Mouse (Mus musculus) MEL (cell line): ENCODE data around the gene Fam69b.

Experiments used
- BHLHE40 ChIP-seq: IDR thresholded peaks from 2 replicates; pipeline ENCODE4 v1.6.1; 2012; ENCODE audit warnings: low read depth, mild to moderate bottlenecking, inconsistent platforms, low read length, improper control_type of control experiment, borderline replicate concordance
- CTCF ChIP-seq, 3 experiments: IDR thresholded peaks in 2 of 3; conservative IDR thresholded peaks in 1 of 3; 2 replicates each; pipeline ENCODE4 v1.5.1; 2011 to 2012; ENCODE audit warnings: low read length in 3 of 3, low read depth in 2 of 3, mild to moderate bottlenecking in 2 of 3, improper control_type of control experiment in 1 of 3, inconsistent platforms in 1 of 3, mixed read lengths in 1 of 3, moderate library complexity in 1 of 3; ENCODE audit not compliant: control insufficient read depth in 1 of 3, insufficient read depth in 1 of 3, poor library complexity in 1 of 3, severe bottlenecking in 1 of 3
- MAFK ChIP-seq: IDR thresholded peaks from 2 replicates; pipeline ENCODE4 v1.6.1; 2011; ENCODE audit warnings: low read depth, mild to moderate bottlenecking, low read length, improper control_type of control experiment, borderline replicate concordance
- MAX ChIP-seq: IDR thresholded peaks from 2 replicates; pipeline ENCODE4 v1.6.1; 2011; ENCODE audit warnings: low read length, improper control_type of control experiment
- MAZ ChIP-seq: IDR thresholded peaks from 2 replicates; pipeline ENCODE4 v1.6.1; 2012; ENCODE audit warnings: low read depth, mild to moderate bottlenecking, inconsistent platforms, low read length, improper control_type of control experiment
- POLR2A ChIP-seq, 2 experiments: IDR thresholded peaks; 2 replicates each; pipeline ENCODE4 v1.6.1; 2011 to 2012; ENCODE audit warnings: low read length in 2 of 2, mild to moderate bottlenecking in 2 of 2, control low read depth in 1 of 2, improper control_type of control experiment in 1 of 2, low read depth in 1 of 2, moderate library complexity in 1 of 2; ENCODE audit not compliant: control insufficient read depth in 1 of 2, insufficient read depth in 1 of 2, poor library complexity in 1 of 2
- SIN3A ChIP-seq: IDR thresholded peaks from 2 replicates; pipeline ENCODE4 v1.6.1; 2012; ENCODE audit warnings: low read length, improper control_type of control experiment, inconsistent platforms
- TBP ChIP-seq: IDR thresholded peaks from 2 replicates; pipeline ENCODE4 v1.8.0; 2011; ENCODE audit warnings: low read depth, low read length, improper control_type of control experiment
- USF1 ChIP-seq: IDR thresholded peaks from 2 replicates; pipeline ENCODE4 v1.6.1; 2014; ENCODE audit warnings: low read depth, mild to moderate bottlenecking, inconsistent platforms, low read length, improper control_type of control experiment, moderate library complexity
- USF2 ChIP-seq, 2 experiments: IDR thresholded peaks; 2 replicates each; pipeline ENCODE4 v1.6.1; 2011 to 2012; ENCODE audit warnings: improper control_type of control experiment in 2 of 2, low read length in 2 of 2, borderline replicate concordance in 1 of 2, inconsistent platforms in 1 of 2, low read depth in 1 of 2, mild to moderate bottlenecking in 1 of 2; ENCODE audit not compliant: insufficient read depth in 1 of 2
- ZC3H11A ChIP-seq: IDR thresholded peaks from 2 replicates; pipeline ENCODE4 v1.6.1; 2012; ENCODE audit warnings: low read depth, mild to moderate bottlenecking, inconsistent platforms, low read length, improper control_type of control experiment
- ZKSCAN1 ChIP-seq: IDR thresholded peaks from 2 replicates; pipeline ENCODE4 v1.6.1; 2012; ENCODE audit warnings: low read depth, mild to moderate bottlenecking, inconsistent platforms, low read length, improper control_type of control experiment, moderate library complexity

DNA sequence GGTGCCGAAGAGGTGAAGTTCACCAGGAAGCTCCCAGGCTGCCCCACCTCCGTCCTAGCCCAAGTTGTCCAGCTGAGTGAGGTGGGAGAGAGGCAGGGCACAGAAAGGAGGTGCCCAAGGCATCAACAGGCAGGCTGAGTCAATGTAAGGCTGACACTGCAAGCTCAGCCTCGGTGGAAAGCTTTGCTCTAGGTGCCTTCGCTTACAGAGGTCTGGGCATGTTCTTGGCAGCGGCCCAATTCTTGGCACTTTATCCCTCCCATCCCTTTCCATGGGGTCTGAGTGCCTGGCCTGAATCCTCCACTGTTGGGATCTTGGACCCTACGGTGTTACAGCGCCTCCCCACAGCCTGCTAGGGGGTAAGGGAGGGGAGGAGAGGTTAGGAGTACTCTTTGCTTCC lies 45.5 kb upstream of the Fam69b start:
- TF ChIP-seq CTCF (IDR thresholded peaks at IDR 0.05 in 2 of 3, conservative IDR thresholded peaks at IDR 0.05 in 1 of 3; ENCODE audit: control insufficient read depth in 1 of 3, insufficient read depth in 1 of 3, low read depth in 2 of 3, low read length in 3 of 3, poor library complexity in 1 of 3, severe bottlenecking in 1 of 3) (no peak), USF2 (IDR thresholded peaks at IDR 0.05; ENCODE audit: borderline replicate concordance in 1 of 2, insufficient read depth in 1 of 2, low read depth in 1 of 2, low read length in 2 of 2) (no peak), BHLHE40 (no peak), MAFK (no peak), MAX (no peak), USF1 (no peak), SIN3A (no peak), ZC3H11A (no peak), ZKSCAN1 (no peak), TBP (no peak), POLR2A (IDR thresholded peaks at IDR 0.05; ENCODE audit: control insufficient read depth in 1 of 2, insufficient read depth in 1 of 2, low read depth in 1 of 2, low read length in 2 of 2, poor library complexity in 1 of 2) (no peak), MAZ (no peak)
